Mouse (Mus musculus): ENCODE measurements at regions not wholly inside any gene's neighbourhood (a gene's known extent, or its start where the extent isn't known, plus 50 kb on each side); places are given as distances from the start of the nearest gene placed in this dataset.

- DNase-seq (ENCODE audit: low read depth, low spot score): peak; percentile 5
Measured at GRCm38 (mm10) chr15:6154706-6155105, 144.9 kb upstream of the Dab2 start.

DNA sequence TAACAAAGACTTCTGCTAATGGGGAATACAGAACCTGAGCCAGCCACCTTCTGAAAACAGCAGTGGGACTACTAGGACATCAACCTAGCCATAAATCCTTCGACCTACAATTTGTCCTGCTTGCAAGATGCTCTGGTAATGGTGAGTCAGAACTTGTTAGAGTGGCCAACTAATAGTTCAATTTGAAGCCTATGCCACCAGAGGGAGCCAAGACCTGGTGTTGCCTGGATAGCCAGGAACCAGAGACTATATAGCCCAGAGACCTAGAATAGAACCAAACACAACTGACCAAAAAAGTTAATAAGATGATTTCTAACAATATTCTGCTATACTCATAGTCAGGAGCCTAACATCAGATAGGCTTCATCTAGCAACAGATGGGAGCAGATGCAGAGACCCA, 119.3 kb upstream of the Dab2 start:
- no peak for DNase-seq (ENCODE audit: low read depth, low spot score)

GRCm38 (mm10) chr15:6183627-6184026, 116.0 kb upstream of the Dab2 start:
- DNase-seq (ENCODE audit: low read depth, low spot score): no peak

- DNase-seq (ENCODE audit: low read depth, low spot score): no peak
Measured at GRCm38 (mm10) chr15:6191845-6192244, 107.7 kb upstream of the Dab2 start.

GRCm38 (mm10) chr15:6207239-6207638, 92.3 kb upstream of the Dab2 start:
- no peak for DNase-seq (ENCODE audit: low read depth, low spot score)

DNA sequence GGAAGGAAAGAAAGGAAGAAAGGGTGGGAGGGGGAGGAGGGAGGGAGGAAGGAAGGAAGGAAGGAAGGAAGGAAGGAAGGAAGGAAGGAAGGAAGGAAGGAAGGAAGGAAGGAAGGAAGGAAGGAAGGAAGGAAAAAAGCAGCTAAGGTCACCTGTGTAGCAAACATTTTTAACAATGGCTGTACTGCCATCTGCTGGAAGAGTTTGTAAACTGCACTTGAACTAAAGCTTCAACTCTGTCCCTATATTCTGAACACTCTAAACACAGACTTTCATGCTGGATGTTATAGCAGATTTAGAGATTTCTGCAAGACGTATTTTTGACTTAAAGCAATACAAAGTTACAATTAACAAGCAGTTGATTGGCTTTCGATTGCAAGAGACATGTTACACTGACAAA, 90.3 kb upstream of the Dab2 start:
- peak; percentile 18 for DNase-seq (ENCODE audit: low read depth, low spot score)

GRCm38 (mm10) chr15:6218087-6218486, 81.5 kb upstream of the Dab2 start:
- no peak for DNase-seq (ENCODE audit: low read depth, low spot score)

GRCm38 (mm10) chr15:6225227-6225626, 74.4 kb upstream of the Dab2 start:
- DNase-seq (ENCODE audit: low read depth, low spot score): no peak

GRCm38 (mm10) chr15:6230618-6231017, 69.0 kb upstream of the Dab2 start:
- no peak for DNase-seq (ENCODE audit: low read depth, low spot score)

DNA sequence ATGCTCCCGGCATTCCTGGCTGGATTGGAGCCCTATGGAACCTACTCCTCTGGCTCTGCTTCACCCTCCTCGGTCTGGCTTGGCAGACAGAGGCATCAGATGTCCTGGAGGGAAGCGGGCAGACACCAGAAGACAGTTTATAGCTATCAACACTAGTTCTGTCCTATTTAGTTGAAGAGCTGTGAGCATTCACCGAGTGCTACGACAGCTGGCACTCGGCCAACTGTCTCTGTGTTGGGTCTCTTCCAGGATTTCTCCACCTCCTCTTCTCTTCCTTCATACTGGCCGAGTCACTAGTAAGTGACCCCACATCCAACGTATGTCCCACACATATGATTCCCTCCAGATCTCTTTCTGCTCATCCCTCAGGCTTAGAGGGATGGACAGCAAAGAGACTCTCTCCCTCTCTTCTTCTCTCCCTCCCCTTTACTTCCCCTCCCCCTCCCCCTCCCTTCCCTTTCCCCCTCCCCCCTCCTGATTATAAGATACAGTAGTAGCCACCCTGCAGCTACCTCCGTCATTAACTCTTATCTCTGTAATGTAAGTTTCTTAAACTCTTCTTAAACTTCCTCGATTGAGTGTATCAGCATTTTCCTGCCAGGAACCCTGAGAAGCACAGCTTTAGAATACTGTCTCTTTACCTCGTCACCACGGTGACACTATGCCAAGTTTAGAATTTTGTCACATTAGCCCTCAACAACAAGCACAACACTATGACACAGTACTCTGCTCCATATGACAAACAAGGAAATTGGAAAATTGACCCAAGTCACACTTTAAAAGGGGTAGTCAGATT, 68.1 kb upstream of the Dab2 start:
- peak; percentile 16 for DNase-seq (ENCODE audit: low read depth, low spot score)

DNA sequence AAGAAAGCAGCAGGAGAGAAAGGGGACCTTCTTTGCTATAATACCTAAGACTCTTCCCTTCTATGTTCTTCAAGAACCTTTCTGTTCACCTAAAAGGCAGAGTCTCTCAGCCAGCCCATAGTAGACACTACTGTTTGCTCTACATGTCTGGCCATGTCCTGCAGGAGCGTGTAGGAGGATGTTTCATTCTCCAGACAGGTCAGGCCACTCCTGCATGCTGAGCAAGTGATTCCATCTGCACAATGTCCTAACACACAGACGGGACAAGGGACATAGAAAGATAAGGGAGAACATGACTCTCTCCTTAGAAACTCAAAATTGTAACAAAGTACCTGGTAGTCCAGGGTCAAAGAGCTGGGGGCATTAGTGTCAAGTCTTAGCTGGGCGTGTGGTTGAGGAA, 66.0 kb upstream of the Dab2 start:
- no peak for DNase-seq (ENCODE audit: low read depth, low spot score)

DNA sequence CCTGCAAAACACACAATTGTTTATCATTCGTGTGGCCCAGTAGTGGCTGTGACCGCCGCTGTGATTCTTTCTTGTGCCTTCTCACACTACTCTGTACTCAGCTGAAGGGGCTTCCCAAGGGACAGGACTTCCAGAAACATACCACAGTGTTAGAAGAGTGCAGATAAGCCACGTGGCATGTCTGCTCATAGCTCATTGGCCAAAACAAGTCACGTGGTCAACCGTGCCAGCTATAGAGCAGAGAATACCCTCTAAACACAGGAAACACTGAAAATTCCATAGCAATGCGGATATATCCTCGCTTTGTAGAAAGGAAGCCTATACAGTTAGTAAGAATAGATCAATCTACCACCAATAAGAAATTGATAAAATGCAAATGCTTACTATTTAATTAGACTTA, 63.0 kb upstream of the Dab2 start:
- DNase-seq (ENCODE audit: low read depth, low spot score): no peak

DNA sequence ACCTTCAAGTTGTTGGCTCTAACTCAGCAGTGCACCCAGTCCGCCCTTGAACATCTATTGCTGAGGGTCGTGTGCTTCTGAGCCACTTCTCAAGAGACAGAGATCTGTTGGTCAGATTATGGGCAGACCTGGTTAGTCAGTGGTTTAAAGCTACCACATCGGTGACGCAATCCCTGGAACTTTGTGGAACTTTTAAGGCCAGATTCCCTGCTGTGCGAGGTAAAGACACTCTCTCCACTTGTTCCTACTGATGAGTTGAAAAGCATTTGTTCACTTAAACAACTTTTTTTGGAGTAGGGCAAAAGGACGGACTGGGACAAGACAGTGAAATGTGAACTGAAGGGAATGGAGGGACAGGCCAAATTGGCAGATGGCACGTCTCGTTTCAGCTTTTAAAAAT, 61.9 kb upstream of the Dab2 start:
- DNase-seq (ENCODE audit: low read depth, low spot score): peak; percentile 23

DNA sequence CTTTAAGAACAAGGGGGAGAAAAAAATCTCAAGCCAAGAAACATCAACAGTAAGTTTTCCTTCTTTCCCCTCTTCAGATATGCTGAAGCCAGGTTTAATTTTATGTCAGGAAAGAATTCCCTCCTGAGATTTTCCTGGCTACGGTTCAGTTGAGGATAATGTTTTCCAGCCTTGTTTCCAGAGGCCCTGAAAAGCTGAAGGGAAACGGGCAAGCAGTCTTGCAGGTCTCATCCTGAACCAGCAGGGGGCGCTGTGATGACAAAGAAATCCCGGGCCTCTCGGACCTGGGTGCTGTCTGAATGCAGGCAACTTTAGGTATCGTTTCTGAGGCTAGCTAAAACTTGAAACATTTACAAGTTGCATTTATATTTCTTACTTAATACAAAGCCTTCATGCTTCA, 61.5 kb upstream of the Dab2 start:
- DNase-seq (ENCODE audit: low read depth, low spot score): peak; percentile 74

GRCm38 (mm10) chr15:6238755-6239154, 60.8 kb upstream of the Dab2 start:
- DNase-seq (ENCODE audit: low read depth, low spot score): no peak

DNA sequence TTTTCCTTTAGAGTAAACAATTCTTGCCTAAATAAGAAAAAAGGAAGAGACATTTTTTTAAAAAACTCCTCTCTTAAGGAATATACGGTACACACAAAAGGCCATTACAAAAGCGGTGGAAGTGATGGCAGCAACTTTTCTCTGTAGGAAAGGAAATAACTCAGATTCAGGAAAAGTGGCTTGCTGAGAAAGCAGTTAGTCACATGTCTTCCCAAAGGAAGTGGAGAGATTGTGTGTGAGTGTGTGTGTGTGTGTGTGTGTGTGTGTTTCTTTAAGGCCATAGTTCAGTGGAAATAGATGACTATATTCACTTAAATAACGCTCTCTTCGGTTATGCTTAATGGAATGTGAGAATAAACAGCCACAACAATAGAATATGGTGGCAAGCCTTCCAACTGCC, 57.5 kb upstream of the Dab2 start:
- DNase-seq (ENCODE audit: low read depth, low spot score): peak; percentile 21

GRCm38 (mm10) chr15:6244401-6244800, 55.2 kb upstream of the Dab2 start:
- no peak for DNase-seq (ENCODE audit: low read depth, low spot score)

- DNase-seq (ENCODE audit: low read depth, low spot score): no peak
Measured at GRCm38 (mm10) chr15:6245950-6246894, 53.4 kb upstream of the Dab2 start.

DNA sequence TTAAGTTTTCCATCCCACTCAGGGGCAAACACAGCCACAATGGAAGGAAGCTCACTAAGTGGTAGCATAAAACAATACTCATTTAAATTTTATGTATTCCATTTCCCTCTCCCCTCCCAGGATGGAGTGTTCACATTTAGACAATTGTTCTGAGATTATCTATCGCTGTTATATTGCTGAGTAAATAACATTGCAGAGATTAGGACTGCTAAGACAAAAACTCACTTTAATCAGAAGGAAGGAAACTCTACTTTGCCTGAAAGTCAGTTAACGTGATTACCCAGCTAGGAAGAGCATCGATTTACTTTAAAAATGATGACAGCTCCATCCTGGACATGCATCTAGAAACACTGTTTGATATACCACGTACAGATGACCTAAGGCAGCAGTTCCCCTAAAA, 51.1 kb upstream of the Dab2 start:
- no peak for DNase-seq (ENCODE audit: low read depth, low spot score)

Measured in skeletal muscle tissue, adult 2 months (tissue).